Mouse (Mus musculus): Measurements from ENCODE around the gene Man1a2. TPM values are rescaled to one million over a fixed set of nuclear protein-coding genes. Genes with fewer than 3 reads are reported as not detected.

Gene Man1a2
- total RNA-seq, 2 experiments from 2014 or later: 52.8 to 53.8 TPM

DNA sequence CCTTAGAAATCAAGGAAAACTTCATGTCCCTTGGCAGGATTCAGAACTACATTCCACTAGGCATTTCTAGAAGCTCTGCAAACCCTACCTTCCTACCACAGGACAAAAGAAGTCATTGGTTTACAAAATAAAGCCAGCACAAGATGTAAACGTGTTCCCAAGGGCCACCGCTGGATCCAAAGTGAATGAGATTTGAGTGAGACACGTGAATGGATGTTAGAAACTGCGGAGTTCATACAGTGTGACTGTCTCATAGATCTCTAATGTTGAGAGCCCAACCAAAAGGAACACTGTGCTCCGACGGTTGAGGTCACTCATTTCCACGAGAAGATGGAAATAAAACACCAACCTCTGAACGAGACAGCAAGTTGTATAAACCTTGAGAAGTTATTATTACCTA is 1.5 kb upstream of the Man1a2 start:
- intact Hi-C loops (cut with DNase I): loop anchor here (5.0 kb wide), 2 partner anchors 199 to 236 kb away; partner anchors contain the start of genes Tent5c and Trim45

DNA sequence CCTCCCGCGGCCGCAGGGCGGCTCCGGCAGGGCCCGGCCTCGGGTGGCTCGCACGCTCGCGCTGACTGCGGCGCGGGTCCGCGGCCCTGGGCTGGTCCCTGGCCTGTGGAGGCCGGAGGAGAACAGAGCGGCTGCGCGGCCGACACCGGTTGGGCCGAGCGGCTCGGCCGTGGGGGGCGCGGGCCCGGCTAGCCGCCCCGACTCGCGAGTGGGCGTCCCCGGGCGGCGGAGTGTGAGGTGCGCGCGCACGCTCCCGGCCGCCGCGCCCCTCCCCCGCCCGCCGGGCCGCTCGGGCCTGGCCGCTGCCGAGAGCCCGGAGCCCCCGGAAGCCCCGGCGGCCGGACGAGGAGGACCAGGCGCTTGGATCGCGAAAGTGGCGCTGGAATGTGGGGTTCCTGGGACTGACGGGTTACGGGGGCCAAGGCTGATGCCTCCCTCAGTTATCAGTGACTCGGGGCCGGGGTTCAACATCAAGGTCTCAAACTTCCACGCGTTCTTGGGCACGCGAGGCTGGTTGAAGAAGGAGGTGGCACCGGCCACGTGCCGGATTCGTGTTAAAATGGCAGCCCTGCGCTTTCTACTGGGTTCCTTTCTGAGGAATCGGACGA is 564 bp upstream of the Man1a2 start:
- intact Hi-C loops (cut with DNase I): loop anchor here (5.0 kb wide), 2 partner anchors 199 to 236 kb away; partner anchors contain the start of genes Tent5c and Trim45
- DNase-seq (ENCODE audit: low spot score): peak; percentile 64

More for the DNA sequence above, 1.5 kb upstream of the Man1a2 start:
- no peak for DNase-seq (ENCODE audit: low spot score)

DNA sequence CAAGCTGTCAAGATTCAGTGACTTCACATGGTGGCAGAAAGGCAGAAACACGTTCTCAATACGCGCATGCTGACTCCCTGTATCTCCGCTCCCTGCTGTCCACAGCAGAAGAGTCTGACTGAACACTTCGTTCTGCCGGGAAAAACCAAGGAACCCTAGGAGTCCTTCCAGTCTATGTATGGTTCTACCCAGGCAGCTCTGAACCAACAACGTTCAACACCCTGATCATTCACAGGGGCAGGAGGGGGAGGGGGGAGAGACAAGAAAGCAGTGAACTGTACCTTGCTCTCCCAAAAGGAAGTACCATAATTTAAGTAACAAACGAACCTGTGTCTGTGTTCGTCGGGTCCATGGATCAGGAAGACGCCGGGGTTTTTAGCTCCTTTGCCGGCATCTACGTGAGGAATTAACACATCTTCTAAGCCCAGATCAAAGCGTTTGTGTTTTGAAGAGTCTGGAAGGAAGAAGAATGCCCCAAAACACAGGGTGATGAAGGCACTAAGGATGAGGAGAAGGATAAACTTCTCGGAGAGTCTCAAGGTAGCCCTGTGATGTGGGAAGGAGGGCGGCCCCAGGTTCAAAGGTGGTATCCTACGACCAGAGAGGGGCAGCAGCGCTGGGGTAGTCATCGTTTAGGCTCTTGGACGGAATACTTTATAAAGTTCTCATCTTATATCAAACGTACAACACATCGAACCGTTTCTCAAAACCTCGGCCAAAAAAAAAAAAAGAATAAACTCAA is 898 bp downstream of the Man1a2 start:
- intact Hi-C loops (cut with DNase I): loop anchor here (5.0 kb wide), 1 partner anchor 37 kb away; no protein-coding TSS in a partner anchor
- DNase-seq (ENCODE audit: low spot score): no peak

DNA sequence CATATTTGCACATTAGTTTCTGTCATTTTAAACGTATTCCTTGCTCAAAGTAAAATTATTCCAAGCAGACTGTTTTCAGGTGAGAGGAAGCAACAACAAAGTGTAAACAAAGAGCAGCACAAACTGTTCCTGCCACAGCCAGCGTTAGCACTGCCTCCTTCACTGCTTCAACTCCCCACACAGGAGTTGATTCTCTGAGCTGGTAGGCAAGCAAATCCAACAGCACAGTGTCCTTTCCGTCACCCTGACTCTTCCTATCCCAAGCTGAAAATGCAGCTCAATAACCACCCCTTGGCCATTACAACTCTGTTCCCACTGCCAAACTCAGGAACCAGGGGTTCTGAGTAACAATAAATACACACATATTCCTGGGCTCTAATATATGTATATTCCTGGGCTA is 2.5 kb downstream of the Man1a2 start:
- intact Hi-C loops (cut with DNase I): loop anchor here (5.0 kb wide), 1 partner anchor 36 kb away; no protein-coding TSS in a partner anchor

DNA sequence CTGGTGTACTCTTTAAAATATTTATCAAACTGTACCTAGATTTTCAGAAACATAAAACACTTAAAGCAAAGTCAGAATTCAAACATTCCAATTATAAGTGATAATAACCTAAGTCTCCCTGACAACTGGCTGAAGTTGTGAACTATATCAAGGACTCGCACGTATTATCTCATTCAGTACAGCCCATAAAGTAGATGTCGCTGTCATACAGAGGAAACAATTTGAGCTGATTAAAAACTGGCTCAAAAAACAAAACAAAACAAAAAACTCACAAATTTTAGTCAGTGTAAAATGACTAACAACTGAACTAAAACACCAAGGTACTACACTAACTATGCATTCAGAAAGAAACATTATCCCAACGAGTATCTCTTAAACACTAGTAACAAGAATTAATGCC is 3.0 kb downstream of the Man1a2 start:
- intact Hi-C loops (cut with DNase I): loop anchor here (5.0 kb wide), 1 partner anchor 35 kb away; no protein-coding TSS in a partner anchor
- no peak for DNase-seq (ENCODE audit: low spot score)

More for the DNA sequence above, 2.5 kb downstream of the Man1a2 start:
- DNase-seq (ENCODE audit: low spot score): no peak

DNA sequence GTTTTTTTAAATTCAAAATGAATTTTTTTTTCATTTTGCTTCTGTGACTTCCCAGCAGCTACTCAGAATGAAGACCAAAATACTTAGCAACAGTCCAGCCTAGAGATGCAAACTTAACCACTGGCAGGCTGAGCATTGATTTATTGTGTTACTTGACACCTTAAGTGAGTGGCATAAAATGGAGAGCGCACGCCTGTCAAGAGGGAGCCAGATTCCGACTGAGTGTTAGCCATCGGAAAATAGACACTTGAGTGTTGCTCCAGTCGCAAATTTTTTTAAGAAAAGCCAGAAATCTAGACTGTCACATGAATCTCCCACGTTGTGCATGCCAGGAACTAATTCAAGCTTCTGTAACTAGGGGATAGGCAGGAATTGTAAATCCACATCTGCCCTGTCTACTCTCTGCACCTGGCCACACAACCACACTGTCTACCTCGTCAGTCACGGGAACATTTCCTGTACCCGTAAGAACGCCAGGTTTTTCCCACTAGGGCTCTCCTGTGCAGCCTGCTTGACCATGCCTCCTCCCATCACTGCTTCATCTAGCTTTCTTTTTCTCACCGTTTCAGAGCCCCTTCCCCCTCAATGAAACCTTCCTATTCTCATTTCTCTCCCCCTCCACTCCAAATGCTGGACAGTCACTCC is 3.7 kb downstream of the Man1a2 start:
- intact Hi-C loops (cut with DNase I): loop anchor here (5.0 kb wide), 1 partner anchor 34 kb away; no protein-coding TSS in a partner anchor
- DNase-seq (ENCODE audit: low spot score): no peak

DNA sequence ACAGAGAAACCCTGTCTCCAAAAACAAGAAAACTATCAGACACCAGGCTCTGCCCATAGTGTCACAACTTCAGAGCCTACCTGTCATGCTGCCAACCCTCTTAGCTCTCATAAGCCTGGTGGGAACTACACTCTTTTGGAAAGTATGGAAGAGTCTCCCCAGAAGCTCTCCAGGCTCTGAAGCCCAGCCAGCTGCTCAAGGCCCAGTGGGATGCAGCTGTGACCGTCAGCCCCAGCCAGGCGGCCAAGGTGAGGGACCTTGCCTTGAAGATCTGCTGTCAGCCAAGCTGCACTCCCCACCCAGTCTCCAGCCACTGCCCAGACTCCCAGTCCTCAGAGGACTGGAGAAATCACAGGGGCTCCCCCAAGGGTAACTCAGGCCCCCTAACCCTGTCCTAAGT is 5.1 kb downstream of the Man1a2 start:
- intact Hi-C loops (cut with DNase I): loop anchor here (5.0 kb wide), 1 partner anchor 33 kb away; no protein-coding TSS in a partner anchor
- DNase-seq (ENCODE audit: low spot score): no peak

DNA sequence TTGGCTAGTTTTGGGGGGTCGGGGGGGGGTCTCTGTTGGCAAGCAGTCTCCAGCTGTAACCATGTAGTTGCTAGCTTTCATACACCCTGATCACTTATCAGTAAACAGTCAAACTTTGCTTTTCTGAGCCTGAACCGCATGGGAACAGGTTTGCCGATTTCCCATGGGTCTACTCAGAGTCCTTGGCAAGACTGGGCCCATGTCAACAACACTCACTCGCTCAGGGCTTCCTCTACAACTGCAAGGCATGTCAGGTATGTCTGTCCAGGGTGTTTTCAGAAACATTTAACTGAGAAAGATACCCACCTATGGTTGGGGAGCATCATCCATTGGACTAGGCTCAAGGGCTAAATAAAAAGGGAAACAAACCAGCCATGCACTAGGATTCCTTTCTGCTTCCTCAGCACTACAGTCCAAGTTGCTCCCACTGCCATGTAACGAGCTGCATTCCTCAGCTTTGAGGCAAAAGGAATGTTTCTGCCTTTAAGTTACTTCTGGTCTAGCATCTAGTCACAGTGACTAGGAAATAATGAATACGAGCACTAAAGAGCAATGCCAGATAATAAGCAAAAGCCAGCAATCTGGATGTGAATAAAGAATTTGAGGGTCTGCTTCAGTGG is 6.2 kb downstream of the Man1a2 start:
- intact Hi-C loops (cut with DNase I): no loop called here
- DNase-seq (ENCODE audit: low spot score): no peak

DNA sequence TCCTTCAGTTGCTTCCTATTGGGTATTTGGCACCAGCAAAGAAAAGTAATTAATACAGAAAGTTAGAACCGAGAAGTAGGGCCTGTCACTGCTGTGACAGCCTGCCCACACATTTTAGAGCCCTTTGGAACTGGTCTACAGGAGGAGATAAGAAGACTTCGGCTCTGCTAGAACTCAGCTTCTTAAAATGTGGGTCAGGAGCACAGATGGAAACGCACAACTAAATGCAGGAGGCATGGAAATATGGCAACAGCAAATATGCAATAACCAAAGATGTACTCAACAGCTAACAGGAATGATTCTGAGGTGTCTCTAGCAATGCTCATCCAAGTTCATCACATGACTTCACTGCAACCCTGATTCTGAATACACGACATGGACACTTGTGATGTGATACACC is 10.2 kb downstream of the Man1a2 start:
- intact Hi-C loops (cut with DNase I): no loop called here
- no peak for DNase-seq (ENCODE audit: low spot score)

DNA sequence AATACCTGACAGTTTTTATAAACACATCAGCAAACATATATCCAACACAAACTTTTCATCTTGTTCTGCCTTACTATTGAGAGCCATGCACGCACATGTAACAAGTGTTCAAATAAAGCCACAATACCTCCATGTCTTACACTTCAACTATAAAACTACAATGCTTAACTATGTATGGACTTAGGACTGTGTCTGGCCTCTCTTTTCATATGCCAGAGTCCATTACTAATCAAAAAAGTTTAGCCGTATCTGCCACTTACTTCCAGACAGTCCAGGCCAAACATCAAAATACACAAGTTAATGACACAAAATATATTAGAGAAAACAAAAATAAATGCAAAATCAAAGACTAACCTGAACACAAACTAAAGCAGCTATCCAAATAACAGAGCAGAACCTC is 14.9 kb downstream of the Man1a2 start:
- no peak for DNase-seq (ENCODE audit: low spot score)
- intact Hi-C loops (cut with DNase I): no loop called here

DNA sequence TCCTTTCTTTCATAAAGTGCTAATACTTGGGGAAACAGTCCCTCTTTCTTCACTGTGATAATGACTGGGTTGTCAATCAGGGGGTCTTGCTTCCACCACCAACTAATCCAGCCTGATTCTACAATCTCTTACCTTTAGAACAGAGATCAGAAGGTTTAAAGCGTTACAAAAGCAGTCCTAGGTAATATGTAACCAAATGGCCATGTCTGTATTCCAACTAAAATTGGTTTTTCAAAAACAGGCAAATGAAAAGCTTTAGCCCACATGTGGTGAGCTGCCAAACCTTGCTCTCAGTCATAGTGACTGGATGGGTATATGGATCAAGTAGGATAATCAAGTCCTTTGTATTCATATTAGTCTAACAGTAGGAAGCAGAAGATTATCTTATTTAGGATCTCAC is 32.0 kb downstream of the Man1a2 start:
- no peak for DNase-seq (ENCODE audit: low spot score)
- intact Hi-C loops (cut with DNase I): no loop called here

DNA sequence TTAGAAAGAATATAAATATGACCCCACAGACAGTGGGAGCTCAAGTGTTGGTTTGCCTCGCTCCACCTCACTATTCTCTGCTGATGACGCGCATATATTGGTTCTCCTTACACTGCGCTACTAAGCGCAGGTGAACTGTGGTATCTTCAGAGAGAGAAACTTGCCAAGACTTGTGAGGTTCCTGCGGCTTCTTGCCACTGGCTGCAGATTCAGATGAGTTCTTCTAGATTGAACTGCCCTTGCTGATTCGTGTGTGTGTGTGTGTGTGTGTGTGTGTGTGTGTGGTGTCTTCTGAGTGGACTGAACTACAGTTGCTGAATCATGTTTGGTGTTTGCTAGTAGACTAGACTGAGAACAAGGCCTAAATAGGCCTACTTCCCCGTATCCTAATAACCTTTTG is 43.7 kb downstream of the Man1a2 start:
- no peak for DNase-seq (ENCODE audit: low spot score)
- intact Hi-C loops (cut with DNase I): no loop called here

DNA sequence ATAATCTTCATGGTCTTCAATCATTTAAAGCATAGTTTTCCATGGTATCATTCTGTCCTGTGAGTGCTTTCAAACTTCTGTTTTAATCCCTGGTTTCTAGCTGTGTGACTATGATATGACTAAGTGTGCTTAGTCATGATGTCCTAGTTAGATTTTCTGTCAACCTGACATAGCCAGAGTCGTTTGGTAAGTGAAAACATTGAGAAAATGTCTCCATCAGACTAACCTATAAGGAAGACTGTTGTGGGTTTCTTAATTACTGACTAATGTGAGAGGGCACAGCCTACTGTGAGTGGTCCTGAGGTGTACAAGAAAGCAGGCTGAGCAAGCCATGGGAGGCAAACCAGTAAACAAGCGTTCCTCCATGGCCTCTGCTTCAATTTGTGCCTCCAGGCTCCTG is 49.0 kb downstream of the Man1a2 start:
- intact Hi-C loops (cut with DNase I): no loop called here

DNA sequence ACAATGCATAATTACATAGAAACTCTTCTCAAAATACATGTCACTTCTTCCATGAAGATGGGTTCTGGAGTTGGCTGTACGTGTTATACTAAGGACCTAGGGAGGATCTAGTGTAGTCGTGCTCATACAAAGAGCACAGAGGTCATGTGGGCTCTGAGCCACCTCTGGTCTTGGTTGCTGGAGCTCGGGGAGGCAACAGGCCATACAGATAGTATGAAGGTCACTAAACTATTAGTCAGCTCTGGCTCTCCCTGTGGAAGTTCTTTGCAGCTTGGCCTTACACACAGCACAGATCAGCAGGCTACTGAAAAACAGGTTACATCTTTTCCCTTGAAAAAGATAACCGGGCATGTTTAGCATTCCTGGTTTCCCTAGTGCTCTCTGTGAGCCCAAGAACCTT is 50.5 kb downstream of the Man1a2 start:
- intact Hi-C loops (cut with DNase I): no loop called here
- DNase-seq (ENCODE audit: low spot score): no peak

More for the DNA sequence above, 49.0 kb downstream of the Man1a2 start:
- no peak for DNase-seq (ENCODE audit: low spot score)

DNA sequence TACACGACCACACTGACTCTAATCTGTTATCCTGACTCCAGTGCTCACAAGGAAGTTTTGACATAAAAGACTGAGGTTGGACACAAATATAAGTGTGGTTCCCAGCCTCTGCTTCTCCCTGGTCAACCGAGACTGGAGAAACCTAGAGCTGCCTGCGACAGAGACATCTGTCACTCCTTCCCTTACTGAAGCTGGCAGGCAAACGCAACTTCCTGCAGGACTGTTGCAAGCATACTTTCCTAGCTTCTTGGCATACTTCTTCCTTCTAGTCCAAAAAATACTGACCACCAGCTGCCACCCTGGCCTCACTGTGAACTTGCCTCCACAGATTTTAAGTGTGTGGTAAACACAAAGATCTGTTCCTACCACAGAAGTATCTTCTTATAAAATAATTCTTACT is 66.8 kb downstream of the Man1a2 start:
- DNase-seq (ENCODE audit: low spot score): no peak

DNA sequence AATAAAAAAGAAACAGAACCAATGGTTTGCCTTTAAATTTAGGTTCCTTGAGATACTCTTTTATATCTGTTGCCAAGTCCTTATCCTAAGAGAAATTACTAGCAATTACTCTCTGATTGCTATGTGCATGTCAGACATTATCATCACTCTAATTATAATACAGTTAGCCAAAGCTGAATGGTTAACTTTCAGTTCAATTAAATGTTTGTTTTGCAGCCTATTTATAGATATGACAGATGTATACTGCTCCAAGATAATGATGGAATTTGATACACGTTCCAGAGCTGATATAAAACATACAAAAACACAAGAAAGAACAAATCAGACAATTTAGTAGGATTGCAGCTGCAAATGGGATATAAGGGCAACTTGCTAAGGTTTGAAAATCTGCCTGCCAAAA is 74.4 kb downstream of the Man1a2 start:
- no peak for DNase-seq (ENCODE audit: low spot score)
- intact Hi-C loops (cut with DNase I): no loop called here

More for the DNA sequence above, 66.8 kb downstream of the Man1a2 start:
- intact Hi-C loops (cut with DNase I): no loop called here

DNA sequence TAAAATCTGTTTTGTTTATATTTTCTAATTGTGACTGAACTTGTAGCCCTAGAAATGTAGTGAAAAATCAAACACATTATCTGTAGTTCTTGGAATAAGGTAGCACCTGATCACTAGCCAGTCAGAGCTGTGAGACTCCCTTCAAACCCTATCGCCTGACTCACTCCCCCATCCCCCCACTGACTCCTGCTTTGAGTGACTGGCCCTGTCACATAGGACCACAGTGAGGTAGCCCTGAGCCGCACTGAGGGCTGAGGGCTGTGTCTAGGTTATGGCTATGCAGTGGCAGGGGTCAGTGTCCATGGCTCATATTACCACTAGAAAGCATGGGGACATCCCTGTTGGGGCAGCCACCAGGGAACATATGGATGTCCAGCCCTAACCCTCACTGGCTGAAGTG is 80.8 kb downstream of the Man1a2 start:
- intact Hi-C loops (cut with DNase I): no loop called here
- DNase-seq (ENCODE audit: low spot score): no peak

DNA sequence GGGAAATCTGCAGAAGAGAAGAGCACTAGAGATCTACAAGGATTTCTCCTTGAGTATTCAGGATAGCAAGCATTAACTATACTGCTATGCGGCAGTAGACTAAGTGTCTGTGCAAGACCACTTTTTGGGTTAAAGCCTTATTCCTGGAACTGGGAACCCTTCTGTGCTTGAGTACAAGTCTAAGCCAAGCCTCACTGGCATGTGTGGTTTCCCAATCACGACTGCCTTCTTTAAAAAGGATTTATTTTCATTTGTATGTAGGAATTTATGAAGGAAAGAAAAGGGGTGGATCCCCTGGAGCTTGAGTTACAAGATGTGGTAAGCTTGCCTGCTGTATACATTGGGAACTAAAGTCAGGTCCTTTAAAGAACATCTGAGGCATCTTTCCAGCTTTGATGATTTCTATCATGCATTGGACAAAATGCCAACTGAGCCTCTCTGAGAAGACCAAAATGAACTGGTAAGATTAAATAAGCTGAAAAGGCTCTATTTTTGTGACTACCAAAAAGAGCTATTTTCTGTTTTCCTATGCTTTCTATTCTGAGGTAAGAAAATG is 86.0 kb downstream of the Man1a2 start:
- intact Hi-C loops (cut with DNase I): no loop called here
- DNase-seq (ENCODE audit: low spot score): no peak

DNA sequence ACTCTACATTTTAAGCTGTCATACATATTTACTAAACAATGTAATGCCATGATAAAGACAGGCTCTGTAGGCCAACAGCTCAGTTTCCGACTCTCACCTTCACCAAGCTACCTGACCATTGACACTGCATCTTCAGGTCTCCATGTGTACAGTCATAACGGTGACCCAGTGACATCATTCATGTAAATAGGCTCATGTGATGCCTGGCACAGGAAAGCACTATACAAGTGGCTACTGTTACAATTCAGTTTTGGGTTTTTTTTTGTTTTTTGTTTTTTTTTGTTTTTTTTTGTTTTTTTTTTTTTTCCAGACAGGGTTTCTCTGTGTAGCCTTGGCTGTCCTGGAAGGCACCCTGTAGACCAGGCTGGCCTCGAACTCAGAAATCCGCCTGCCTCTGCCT is 94.2 kb downstream of the Man1a2 start:
- DNase-seq (ENCODE audit: low spot score): no peak
- intact Hi-C loops (cut with DNase I): no loop called here

DNA sequence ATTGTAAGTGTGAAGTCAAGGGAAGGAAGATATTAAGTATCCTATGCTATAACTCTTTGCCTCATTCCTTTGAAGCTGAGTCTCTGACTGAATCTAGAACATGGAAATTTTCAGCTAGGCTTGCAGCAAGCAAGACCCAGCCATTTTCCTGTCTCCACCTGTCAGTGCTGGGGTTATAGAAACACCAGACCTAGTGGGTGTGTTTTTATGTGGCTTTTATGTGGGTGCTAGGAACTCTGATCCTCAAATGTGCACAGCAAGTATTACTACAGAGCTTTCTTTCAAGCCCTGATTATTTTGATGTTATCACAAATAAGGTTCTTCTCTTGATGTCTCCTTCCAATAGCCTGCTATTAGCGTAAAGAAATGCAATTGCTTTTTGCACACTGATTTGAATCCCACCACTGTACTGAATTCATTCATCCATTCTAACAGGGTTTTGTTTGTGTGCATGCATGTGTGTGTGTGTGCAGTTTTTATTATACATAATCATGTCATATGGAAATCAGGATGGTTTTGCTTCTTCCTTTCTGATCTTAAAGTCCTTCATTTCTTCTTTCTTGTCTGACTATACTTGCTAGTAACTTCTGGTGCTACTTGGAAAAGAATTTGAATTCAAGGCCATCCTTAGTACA is 102.5 kb downstream of the Man1a2 start:
- intact Hi-C loops (cut with DNase I): no loop called here
- DNase-seq (ENCODE audit: low spot score): no peak

Measured in heart, postnatal 25 days (tissue).